Mouse (Mus musculus) lung, adult 2 months (tissue): Measurements from ENCODE around the gene Sspo.

Experiments used
- CTCF ChIP-seq: fragments of 200-500 bp; IDR thresholded peaks from 2 replicates; pipeline ENCODE4 v1.5.1; 2011; ENCODE audit warnings: mild to moderate bottlenecking, low read length, control low read depth; ENCODE audit not compliant: insufficient read depth
- POLR2A ChIP-seq: fragments of 200-500 bp; IDR thresholded peaks from 2 replicates; pipeline ENCODE4 v1.6.1; 2011; ENCODE audit warnings: low read depth, mild to moderate bottlenecking, control low read depth, low read length, borderline replicate concordance; ENCODE audit errors: extremely low read depth

- TF ChIP-seq CTCF: no peak
- TF ChIP-seq POLR2A: no peak
Measured at GRCm38 (mm10) chr6:48435706-48436349, 12.2 kb upstream of the Sspo start.
